Mouse (Mus musculus): ENCODE results near the gene Hypk.
A peak's percentile ranks its signal among the peaks of the same experiment; 100 is the strongest.

Hypk gene

DNA sequence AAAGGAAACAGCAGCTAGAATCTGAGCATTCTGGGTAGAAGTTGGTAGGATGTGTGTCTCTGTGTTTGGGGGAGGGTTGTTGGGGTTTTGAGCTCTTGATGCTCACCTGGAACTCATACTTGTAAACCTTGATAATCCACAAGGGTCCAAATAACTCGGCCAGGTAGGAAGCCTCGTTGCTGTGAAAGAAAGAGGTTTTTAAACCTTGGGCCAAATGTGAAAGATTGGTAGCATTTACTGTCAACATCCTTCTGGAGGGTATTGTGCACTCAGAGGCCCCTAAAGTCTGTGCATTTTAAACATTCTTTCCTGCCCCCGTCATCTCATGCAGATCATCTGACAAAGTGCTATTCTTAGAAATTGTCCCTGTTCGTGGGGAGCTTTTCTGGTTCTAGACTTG is at the start of gene Hypk:
Gene Hypk, plus strand, starts transcription at position 301 of the 400 bp plus-strand sequence.
- no peak for DNase-seq (ENCODE audit: low spot score)

DNA sequence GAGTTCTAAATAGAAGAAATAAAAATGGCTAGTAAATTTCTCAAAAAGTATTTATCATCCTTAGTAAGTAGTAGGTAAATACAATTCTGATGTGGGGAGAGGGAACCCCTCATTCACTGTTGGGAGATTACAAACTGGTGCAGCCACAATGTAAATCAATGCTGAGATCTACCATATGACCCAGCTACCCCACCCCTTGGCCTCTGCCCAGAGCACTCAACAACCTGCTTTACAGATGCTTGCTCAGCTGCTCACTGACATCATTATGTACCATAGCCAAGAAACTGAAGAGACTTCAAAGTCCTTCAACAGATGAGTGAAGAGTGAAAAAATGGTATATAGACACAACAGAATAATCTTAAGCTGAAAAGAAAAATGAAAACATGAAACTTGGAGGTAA is 49.8 kb upstream of the Hypk start:
- no peak for DNase-seq (ENCODE audit: low spot score)

DNA sequence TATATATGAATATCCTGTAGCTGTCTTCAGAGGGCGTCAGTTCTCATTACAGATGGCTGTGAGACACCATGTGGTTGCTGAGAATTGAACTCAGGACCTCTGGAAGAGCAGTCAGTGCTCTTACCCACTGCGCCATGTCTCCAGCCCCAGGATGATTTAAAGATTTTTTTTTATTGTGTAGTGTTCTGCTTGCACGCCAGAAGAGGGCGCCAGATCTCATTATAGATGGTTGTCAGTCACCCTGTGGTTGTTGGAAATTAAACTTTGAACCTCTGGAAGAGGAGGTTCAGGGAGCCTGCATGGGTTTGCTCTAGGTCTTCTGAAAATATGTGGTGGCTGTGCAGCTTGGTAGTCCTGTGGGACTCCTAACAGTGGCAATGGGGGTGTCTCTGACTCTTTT is 44.9 kb upstream of the Hypk start:
- peak; percentile 59 for DNase-seq (ENCODE audit: low spot score)

DNA sequence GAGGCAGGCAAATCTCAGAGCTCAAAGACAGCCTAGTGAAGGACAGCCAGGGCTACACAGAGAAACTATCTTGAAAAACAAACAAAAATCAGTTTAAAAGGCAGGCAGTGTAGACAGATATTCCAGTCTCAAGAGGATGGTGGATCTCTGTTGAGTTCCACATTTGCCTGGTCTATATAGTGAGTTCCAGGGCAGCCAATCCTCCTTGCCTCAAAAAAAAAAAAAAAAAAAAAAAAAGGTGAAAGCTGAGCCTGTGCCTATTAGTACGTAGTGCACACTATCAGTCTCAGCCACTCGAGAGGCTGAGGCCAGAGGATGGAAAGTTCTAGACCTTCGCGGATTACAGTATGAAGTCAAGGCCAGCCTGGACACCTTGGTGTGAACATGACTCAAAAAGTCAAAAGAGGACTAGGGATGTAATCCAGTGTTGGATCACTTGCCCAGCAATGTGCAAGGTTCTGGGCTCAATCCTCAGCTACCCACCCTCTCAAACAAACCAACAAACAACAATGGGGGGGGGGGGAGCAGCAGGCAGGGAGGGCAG is 40.2 kb upstream of the Hypk start:
- DNase-seq (ENCODE audit: low spot score), result no peak

DNA sequence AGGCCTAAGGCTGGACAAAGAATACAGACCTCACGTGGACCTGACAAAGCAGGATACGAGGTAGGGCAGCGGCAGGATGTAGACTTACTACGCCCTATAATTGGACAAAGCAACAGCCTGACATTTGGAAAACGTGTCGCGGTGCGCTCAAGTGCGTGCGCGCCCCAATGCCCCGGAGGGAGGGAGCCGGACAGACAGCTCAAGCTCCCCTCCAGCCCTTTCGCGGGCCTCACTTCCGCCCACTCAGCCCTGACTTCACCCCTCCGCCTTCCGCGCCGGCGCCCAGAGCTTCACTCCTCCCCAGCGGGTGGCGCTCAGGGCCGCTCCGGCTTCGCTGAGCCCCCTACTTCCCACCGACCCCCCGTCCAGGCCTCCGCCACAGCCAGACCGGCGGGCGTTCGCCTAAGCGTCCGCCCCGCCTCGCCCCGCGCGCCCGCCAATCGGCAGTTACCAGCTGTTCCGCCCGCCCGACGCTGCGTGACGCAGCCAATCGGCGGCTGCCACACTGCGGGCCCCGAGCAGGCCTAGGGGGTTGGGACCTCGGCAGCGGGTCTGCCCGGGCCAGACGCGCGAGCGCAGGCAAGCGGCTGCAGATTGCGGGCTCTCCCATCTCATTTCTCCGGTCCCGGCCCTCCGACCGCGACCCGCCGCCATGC is 39.6 kb upstream of the Hypk start, which contains the start of the genes Pdia3 and Catsper2:
Gene Pdia3, plus strand, starts transcription at position 389 of the 656 bp plus-strand sequence.
Gene Catsper2, minus strand, starts transcription at position 406 of the 656 bp plus-strand sequence.
- peak; percentile 95 for DNase-seq (ENCODE audit: low spot score)

DNA sequence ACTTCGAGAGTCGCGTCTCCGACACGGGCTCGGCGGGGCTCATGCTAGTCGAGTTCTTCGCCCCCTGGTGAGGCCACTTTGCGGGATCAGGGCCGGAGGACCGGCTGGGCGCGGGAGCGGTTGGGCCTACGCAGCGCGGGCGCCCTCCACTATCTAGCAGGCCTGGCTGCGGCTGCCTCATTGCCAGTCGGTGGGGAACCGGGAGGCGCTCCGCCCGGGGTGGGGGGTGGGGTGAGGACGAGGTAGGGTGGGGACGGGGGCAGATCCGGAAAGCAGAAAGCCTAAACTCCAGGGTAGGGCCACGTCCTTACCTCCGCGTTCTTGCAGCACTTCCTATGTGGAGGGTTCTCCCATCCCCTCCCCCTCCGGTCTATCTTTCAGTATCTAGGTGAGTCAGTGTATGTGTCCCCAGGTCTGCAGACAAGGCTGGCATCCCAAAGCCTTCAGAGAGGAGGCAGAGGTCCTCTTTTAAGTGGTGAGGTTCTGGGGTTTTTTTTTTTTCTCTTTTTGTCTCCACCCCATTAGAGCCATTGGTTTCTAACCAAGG is 38.9 kb upstream of the Hypk start:
- no peak for DNase-seq (ENCODE audit: low spot score)

DNA sequence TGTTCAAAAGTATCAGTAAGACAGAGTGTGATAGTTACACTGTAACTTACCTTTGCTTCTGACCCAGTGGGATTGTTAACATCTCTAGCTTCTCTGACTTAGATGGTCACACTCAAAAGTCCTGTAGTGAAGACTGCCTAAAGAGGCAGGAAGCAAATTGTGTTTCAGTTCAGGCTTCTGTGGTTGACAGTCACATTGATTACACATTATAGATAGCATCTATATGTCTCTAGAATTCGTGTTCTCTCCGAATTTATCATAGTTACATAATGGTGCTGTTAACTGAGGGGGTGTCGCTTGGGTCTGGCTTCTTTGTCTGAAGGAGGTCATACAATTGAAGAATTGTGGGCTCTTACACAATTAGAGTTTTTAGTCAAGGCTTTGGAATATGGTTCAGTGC is 38.0 kb upstream of the Hypk start:
- DNase-seq (ENCODE audit: low spot score), result no peak

DNA sequence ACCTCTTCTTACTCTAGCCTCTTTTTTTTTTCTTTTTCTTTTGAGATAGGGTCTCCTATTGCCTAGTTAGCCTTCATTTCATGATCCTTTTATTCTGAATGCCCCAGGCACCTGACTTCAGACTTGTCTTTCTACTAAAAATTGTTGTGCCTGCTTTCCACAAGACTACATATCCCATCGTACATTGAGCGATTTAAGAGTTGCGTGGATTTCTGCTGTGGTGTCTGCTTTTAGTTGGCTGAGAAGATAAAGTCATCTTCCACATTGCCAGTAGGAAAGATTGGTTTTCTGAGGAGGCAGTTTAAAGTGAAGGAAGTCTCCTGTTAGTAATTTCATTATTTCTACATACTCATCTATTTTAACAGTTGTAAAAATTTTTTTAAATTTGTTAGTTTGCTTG is 37.5 kb upstream of the Hypk start:
- no peak for DNase-seq (ENCODE audit: low spot score)

DNA sequence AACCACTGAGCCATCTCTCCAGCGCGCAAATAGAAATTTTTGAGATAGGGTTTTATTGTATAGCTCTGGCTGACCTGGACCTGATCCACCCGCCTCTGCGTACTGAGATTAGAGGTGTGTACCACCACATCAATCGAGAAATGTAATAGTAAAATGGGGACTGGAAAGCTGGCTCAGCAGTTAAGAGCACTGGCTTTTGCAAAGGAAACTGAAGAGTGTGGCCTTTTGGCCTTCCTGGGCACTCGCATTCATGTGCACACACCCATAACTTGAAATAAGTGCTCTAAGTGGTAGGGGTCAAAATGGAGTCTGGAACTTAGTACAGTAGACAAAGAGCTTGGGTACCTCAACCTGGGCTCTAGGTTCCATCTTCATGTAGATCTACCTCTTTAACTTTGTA is 36.7 kb upstream of the Hypk start:
- DNase-seq (ENCODE audit: low spot score), result no peak

DNA sequence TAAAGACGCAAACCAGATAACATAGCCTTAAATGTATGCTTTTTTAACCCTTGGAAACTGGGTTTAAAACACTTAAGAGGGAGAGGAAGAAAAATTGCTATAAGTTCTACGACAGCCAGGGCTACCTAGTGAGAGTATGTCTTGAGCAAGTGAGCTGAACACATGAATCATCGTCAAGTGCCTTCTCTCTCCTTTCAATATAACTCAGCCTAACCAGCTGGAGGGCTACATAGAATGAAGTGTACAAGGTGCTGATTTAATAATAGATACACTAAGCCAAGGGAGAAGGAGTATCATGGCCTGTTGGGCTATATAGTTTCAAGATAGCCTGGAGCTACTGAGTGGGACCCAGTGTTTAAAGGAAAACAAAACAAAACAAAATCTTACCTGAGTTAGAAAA is 34.6 kb upstream of the Hypk start:
- no peak for DNase-seq (ENCODE audit: low spot score)

DNA sequence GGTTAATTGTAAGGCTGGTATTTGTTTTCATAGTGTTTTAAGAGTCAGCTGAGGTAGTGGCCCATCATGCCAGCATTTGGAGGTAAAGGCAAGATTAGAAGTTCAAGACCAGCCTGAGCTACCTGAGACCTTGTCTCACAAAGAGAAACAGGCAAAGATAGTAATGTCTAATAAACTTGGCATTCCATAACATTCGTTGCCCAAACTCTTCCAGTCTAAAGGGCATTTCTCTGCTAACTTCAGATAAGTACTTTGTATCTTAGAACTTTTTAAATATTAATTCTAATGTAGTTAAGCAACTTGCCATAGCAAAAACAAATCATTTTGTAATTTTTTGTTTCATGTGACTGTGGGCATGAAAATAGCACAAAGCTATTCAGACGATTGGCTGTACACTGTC is 29.9 kb upstream of the Hypk start:
- no peak for DNase-seq (ENCODE audit: low spot score)

DNA sequence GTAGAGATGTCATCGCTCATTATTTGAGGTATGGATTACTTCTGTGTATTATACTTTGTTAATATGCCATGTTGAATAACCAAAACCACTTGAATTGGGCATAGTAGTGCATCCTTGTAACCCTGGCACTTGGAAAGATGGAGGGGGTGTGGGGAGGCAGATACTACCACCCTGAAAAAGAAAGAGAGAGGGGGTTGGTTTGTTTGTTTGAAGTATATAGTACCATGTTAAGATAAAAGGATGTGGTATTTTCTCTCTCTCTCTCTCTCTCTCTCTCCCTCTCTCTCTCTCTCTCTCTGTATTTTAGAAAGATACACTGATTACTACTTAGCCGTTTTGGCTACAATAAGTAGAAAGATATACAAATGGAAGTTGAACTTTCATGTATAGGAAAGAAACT is 27.2 kb upstream of the Hypk start:
- DNase-seq (ENCODE audit: low spot score), result no peak

DNA sequence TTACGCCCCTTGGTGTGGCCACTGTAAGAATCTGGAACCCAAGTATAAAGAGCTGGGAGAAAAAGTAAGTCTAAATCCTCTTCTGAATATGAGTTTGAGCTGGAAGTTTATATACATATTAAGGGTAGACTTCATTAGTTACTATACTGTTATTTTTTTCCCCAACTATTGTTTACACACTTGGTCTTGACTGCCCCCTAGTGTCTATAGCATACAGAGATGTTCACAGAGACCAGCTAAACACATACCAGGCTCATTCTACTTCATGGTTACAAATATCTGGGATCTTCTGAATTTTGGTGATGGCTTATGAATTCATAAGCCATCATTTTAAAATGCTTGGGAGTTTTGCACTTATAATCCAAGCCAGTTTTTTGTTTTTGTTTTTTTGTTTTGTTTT is 18.2 kb upstream of the Hypk start:
- DNase-seq (ENCODE audit: low spot score), result no peak

DNA sequence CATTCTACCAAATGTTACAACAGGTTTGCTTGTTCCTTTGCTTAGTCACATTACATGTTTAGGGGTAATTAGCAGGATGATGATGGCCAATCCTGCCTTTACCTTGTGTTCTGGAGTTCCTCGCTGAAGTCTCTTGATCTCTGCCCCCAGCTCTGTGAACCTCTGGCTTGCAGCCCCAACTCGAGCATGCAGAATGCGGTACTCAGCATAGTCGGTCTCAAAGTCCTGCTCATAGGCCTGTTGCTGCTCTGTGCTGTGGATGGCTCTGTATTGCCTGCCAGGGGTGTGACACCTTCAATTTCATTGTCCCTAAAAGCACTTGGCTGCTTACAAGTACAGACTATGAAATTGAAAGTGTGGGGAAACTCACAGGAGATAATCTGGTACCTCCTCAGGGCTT is 13.3 kb upstream of the Hypk start:
- DNase-seq (ENCODE audit: low spot score), result no peak

DNA sequence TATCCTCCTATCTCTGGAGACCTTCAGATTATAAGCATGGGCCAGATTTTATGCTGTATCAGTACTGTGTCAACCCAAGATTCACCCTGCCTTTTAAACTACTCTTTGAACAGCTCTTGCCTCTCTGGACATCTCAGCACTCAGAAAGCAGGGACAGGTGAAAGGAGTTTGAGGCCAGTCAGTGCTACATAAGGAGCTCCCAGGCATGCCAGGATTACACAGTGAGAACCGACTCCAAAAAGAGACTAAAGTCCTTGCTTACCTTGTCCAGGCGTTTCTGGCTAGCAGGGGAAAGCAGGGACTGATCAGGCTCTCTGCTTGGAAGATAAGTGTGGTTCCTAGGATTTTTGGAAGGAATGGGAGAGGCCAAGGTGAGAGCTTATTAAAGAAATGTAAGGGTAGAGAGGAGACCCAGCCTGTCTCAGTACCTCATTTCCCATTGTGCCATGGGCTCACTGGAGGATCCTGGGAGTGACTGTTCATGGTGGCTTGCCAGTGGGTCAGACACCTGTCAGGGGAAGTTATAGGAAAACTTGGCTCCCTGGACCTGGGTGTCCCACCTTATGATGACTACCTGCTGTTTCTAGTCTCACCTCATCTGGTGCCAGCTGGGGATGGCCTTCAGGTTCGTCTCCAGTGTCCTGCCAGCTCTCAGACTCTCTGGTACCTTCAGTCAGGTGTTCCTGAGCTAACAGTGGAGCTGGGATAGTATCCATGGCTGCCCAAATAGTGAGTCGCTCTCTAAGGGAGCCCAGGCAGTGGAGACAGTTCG is 12.1 kb upstream of the Hypk start:
- DNase-seq (ENCODE audit: low spot score), result no peak

DNA sequence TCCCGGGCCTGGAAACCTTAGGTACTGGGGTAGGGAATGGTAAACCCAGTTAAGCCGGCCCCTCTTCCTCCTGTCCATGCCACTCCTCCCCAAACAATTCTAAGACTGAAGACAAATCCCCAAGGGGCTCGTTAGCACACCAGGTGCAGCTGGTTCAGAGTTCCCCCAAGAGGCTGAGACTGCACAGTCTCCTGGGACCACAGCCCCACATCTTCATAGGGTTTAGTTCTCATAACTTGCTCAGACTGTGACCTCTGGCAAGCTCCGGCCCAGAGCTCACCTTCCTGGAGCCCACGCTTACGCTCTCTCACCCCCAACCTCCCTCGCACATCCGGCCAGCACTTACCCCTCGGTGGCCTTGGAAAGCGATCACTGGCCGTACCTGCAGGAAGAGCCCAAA is 11.3 kb upstream of the Hypk start:
- no peak for DNase-seq (ENCODE audit: low spot score)

DNA sequence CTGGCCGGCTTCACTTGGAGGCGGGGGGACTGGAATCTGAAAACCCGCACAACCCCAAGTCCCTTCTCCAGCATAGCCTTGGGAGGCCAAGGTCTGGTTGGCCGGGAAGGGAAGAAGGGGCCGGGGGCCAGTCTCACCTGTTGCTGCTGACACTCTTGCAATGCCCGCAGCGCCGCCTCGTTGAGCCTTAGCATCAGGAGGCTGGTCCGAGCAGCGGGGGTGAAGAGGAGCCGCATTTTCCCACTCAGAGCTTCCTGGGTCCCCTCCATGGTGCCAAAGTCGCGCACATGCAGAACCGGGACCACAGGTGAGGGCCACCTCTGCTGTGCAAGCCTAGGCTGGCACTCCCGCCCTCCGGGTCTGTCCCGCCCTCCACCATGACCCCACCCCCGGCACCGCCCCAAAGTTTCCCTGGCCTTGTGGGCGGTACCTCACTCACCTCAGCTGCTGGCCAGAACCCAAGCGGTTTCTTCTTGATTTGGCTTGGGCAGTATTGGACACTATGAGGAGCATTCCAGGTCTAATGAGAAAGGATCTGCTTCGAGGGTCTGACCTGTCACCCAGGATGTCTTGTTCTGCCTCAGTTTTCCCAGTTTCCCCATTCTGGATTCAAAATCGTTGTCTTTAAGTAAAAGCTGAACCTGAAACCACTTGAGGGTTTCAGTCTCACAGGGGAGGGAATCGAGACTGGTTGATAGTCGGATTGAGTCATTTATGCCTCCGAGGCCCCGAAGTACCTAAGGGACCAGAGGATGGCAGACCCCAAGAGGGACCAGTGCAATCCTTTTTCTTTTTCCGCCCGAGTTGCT is 10.6 kb upstream of the Hypk start:
- DNase-seq (ENCODE audit: low spot score), result peak; percentile 79

DNA sequence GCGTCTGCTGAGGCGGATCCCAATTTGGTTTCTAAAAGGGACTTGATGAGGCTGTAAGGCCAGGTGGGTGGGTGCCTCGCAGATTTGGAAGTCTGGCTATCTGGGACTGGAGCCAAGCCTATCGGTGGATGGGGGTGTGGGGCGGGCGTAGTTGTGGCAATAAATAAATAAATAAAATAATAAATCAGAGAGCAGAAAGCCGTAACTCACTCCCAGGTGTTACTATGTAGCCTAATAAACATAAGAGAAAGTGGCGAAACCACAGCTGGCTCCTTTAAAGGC is 10.1 kb upstream of the Hypk start:
- peak; percentile 52 for DNase-seq (ENCODE audit: low spot score)

DNA sequence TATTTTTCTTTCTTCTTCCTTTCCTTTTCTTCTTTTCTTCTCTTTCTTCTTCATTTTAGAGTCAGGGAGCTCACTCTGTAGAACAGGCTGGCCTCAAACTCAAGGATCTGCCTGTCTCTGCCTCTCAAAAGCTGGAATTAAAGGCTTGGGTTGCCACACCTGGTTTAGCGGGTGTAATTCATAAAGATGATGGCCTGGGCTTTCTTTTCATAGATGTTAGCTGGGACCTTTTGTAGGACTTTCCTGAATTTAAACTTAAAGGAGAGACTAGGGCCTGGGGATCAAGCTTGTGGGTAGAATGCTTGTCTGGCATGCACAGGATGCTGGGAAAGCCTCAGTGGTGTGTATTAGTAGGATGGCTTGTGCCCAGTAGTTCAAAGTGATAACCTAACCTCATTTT is 8.9 kb upstream of the Hypk start, which contains the start of gene Ell3:
Gene Ell3, minus strand, starts transcription at position 101 of the 400 bp plus-strand sequence.
- DNase-seq (ENCODE audit: low spot score), result no peak

DNA sequence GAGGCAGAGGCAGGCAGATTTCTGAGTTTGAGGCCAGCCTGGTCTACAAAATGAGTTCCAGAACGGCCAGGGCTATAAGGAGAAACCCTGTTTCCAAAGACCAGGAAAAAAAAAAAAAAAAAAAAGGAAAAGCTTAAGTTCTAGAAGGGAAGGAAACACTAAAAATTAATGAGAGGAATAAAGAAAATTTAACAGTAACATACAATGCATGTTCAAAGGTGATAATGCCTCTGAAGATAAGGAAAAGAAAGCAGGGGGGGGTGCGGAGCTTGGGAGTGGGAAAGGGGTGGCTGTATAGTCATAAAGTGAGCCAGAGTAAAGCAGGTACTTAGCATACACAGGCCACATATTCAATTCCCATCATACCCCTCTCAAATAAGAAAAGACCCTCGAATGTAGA is 8.0 kb upstream of the Hypk start:
- no peak for DNase-seq (ENCODE audit: low spot score)

DNA sequence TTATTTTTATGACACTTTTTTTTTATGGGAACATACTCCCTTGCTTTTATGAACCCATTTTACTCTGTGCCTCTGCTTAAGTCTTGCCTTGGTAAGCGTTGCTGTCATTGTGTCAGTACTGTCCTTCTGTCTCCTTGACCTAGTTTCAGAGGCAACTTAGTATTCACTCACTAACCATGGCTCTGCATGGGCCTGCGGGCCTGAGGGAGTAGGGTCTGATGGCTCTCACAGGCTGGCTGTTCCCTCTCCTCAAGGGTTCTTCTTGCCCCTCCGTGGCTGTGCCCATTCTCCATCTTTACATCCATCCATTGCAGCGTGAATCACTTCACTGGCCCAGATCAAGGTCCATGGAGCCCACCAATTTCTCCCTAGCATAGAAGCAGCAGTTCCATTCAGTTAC is 6.6 kb upstream of the Hypk start:
- no peak for DNase-seq (ENCODE audit: low spot score)

DNA sequence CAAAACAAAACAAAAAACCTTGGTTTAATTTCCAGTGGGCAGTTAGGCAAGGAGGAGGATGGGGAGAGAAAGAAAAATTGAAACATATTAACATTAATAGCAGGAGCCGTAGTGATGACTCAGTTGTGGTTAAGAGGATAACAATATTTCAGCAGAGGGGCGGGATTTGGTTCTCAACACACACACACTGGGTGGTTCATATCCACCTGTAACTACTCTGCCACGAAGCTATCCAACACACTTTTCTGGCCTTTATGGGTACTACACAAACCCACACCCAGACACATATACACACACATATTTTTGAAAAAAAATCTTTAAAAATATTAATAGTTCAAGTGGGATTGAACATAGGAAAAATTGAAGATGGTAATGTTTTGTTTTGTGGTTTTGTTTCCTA is 6.1 kb upstream of the Hypk start:
- DNase-seq (ENCODE audit: low spot score), result no peak

Measured in testis, postnatal 10 days (tissue).